In genomic region chr15:84231113-84231712, GRCm38 (mm10) we compare ENCODE assay signal across 8 mouse cellular contexts. TPM values are rescaled to one million over a fixed set of nuclear protein-coding genes. Genes with fewer than 3 reads are reported as not detected.
DNase-seq lines count a peak whose midpoint lies in the region; ATAC-seq and TF ChIP-seq lines count a peak whose summit lies in the region.

No protein-coding gene starts in this region.

- WGBS in hindbrain, postnatal 0 days: 6% methylated on average over 16 of the region's 16 CpGs
- 7% methylated on average over 13 of the region's 16 CpGs for WGBS in limb, embryonic 14.5 days
- WGBS in midbrain, embryonic 13.5 days: 3% methylated on average over 16 of the region's 16 CpGs

- no peaks in the 10 kb centered on the region for H3K9me3 ChIP-seq in hindbrain, postnatal 0 days (ENCODE audit: low read length)
- no peaks in the 10 kb centered on the region for H3K9me3 ChIP-seq in limb, embryonic 14.5 days (ENCODE audit: control insufficient read depth, low read length)
- no peaks in the 10 kb centered on the region for H3K9me3 ChIP-seq in midbrain, embryonic 13.5 days

- H3K36me3 ChIP-seq in hindbrain, postnatal 0 days (ENCODE audit: insufficient read depth, low read length): no peaks in the 10 kb centered on the region
- no peaks in the 10 kb centered on the region for H3K36me3 ChIP-seq in limb, embryonic 14.5 days (ENCODE audit: control insufficient read depth, insufficient read depth, low read length)
- no peaks in the 10 kb centered on the region for H3K36me3 ChIP-seq in midbrain, embryonic 13.5 days

- H3K4me1 ChIP-seq in hindbrain, postnatal 0 days (ENCODE audit: insufficient read depth, low read length): peaks cover 27% of the 10 kb centered on the region
- H3K4me1 ChIP-seq in limb, embryonic 14.5 days (ENCODE audit: control insufficient read depth, insufficient read depth, low read length): peaks cover 18% of the 10 kb centered on the region
- H3K4me1 ChIP-seq in midbrain, embryonic 13.5 days (replicated peaks): peaks cover 64% of the 10 kb centered on the region

- DNase-seq in MN1 (ENCODE audit: low spot score): peak; percentile 52
- peak; percentile 68 for DNase-seq in cerebellum, adult 11-12 months
- DNase-seq in frontal cortex, adult 2 months (ENCODE audit: extremely low spot score in 1 of 2, low spot score in 1 of 2): peak; percentile 52 to 77
- DNase-seq in hindbrain, postnatal 0 days (ENCODE audit: low spot score): peak; percentile 67
- no peak for DNase-seq in limb, embryonic 14.5 days (ENCODE audit: low spot score)
- DNase-seq in telencephalon, adult 2 months (ENCODE audit: low read depth, low spot score): peak; percentile 71
- no peak for DNase-seq in Muller cell, postnatal 12 days (ENCODE audit: inconsistent ontology term)

- H3K27me3 ChIP-seq in hindbrain, postnatal 0 days (ENCODE audit: insufficient read depth, low read length): no peaks in the 10 kb centered on the region
- H3K27me3 ChIP-seq in limb, embryonic 14.5 days (ENCODE audit: control insufficient read depth, insufficient read depth, low read length): no peaks in the 10 kb centered on the region
- no peaks in the 10 kb centered on the region for H3K27me3 ChIP-seq in midbrain, embryonic 13.5 days

- peak overlapping the region; percentile 55 for H3K27ac ChIP-seq in hindbrain, postnatal 0 days
- no peak overlapping the region for H3K27ac ChIP-seq in limb, embryonic 14.5 days (replicated peaks; ENCODE audit: low read depth, low read length)
- H3K27ac ChIP-seq in midbrain, embryonic 13.5 days: peak overlapping the region; percentile 75

- no peak for TF ChIP-seq CTCF in hindbrain, postnatal 0 days (IDR thresholded peaks at IDR 0.05; ENCODE audit: low read depth)

- peak; percentile 4; the same call in 1 of the 2 replicates for ATAC-seq in hindbrain, postnatal 0 days
- no peak for ATAC-seq in limb, embryonic 14.5 days (ENCODE audit: low FRiP score, low read depth)
- peak; percentile 4; the same call in 1 of the 2 replicates for ATAC-seq in midbrain, embryonic 13.5 days

- peak overlapping the region; percentile 53 for H3K9ac ChIP-seq in hindbrain, postnatal 0 days (replicated peaks; ENCODE audit: low read length)
- H3K9ac ChIP-seq in limb, embryonic 14.5 days (ENCODE audit: low read depth, low read length, severe bottlenecking): peak overlapping the region; percentile 64
- H3K9ac ChIP-seq in midbrain, embryonic 13.5 days (replicated peaks): peak overlapping the region; percentile 70

- H3K4me2 ChIP-seq in hindbrain, postnatal 0 days (ENCODE audit: low read depth, low read length): peak overlapping the region; percentile 87
- peak overlapping the region; percentile 98 for H3K4me2 ChIP-seq in limb, embryonic 14.5 days (replicated peaks; ENCODE audit: low read depth, low read length, severe bottlenecking)
- H3K4me2 ChIP-seq in midbrain, embryonic 13.5 days (replicated peaks): peak overlapping the region; percentile 83

- peak overlapping the region; percentile 38 for H3K4me3 ChIP-seq in hindbrain, postnatal 0 days (ENCODE audit: low read length)
- H3K4me3 ChIP-seq in limb, embryonic 14.5 days (replicated peaks; ENCODE audit: low read length): peak overlapping the region; percentile 49
- peak overlapping the region; percentile 44 for H3K4me3 ChIP-seq in midbrain, embryonic 13.5 days (replicated peaks)

- TF ChIP-seq POLR2A in limb, embryonic 14.5 days (IDR thresholded peaks at IDR 0.05; ENCODE audit: borderline replicate concordance, extremely low read depth, insufficient read depth, insufficient read length): no peak

RNA-seq across cellular contexts. Expression of gene Parvb, which starts 0.6 kb away (rescaled TPM):
- 16.2 and 17.0 TPM in 2 replicates for polyA plus RNA-seq in frontal cortex, adult 2 months (2012; rRNA removed)
- 9.4 and 9.5 TPM in 2 replicates for total RNA-seq in hindbrain, postnatal 0 days (2014; rRNA removed)
- polyA plus RNA-seq in hindbrain, postnatal 0 days (2015; fragmentation: Nextera tagmentation; extraction: Ambion mirVana): 4.3 and 6.2 TPM in 2 replicates
- polyA plus RNA-seq in limb, embryonic 14.5 days (2012; rRNA removed): 13.5 and 14.0 TPM in 2 replicates
- polyA plus RNA-seq in limb, embryonic 14.5 days (2014; fragmentation: Nextera tagmentation; extraction: Ambion mirVana): 2.4 and 2.6 TPM in 2 replicates
- polyA plus RNA-seq in midbrain, embryonic 13.5 days (2015; fragmentation: Nextera tagmentation; extraction: Ambion mirVana): 4.7 and 6.2 TPM in 2 replicates

RNA-seq across cellular contexts. Expression of gene Samm50, which starts 39.2 kb away (rescaled TPM):
- polyA plus RNA-seq in frontal cortex, adult 2 months (2012; rRNA removed): 43.7 and 53.4 TPM in 2 replicates
- 28.0 and 30.9 TPM in 2 replicates for total RNA-seq in hindbrain, postnatal 0 days (2014; rRNA removed)
- polyA plus RNA-seq in hindbrain, postnatal 0 days (2015; fragmentation: Nextera tagmentation; extraction: Ambion mirVana): 92.3 and 93.6 TPM in 2 replicates
- 22.2 and 29.1 TPM in 2 replicates for polyA plus RNA-seq in limb, embryonic 14.5 days (2012; rRNA removed)
- polyA plus RNA-seq in limb, embryonic 14.5 days (2014; fragmentation: Nextera tagmentation; extraction: Ambion mirVana): 71.2 and 71.8 TPM in 2 replicates
- 83.1 and 85.9 TPM in 2 replicates for polyA plus RNA-seq in midbrain, embryonic 13.5 days (2015; fragmentation: Nextera tagmentation; extraction: Ambion mirVana)

Comparison
In these comparisons a context has a peak if more than half of its experiments do, and no peak if none do; other contexts are left out.
1. DNase-seq: peak in MN1 (single experiment), cerebellum, adult 11-12 months (single experiment), frontal cortex, adult 2 months (2 of 2), hindbrain, postnatal 0 days (single experiment) and telencephalon, adult 2 months (single experiment); none in limb, embryonic 14.5 days (single experiment) and Muller cell, postnatal 12 days (single experiment).
2. Peak in every context shown above with its lines, with median percentiles within 50 percentile points of each other: H3K4me2 ChIP-seq, H3K4me3 ChIP-seq and H3K9ac ChIP-seq.